Mouse (Mus musculus): ENCODE data around the gene Prkar1a. TPM values are rescaled to one million over a fixed set of nuclear protein-coding genes. Genes with fewer than 3 reads are reported as not detected.
"Not testable (repeated sequence)": the region's sequence is repeated elsewhere in the genome, so short reads cannot be mapped to it uniquely, and the experiment has no call there.

Prkar1a gene
- polyA plus RNA-seq, 1 experiment from 2014 or later = 435 TPM

DNA sequence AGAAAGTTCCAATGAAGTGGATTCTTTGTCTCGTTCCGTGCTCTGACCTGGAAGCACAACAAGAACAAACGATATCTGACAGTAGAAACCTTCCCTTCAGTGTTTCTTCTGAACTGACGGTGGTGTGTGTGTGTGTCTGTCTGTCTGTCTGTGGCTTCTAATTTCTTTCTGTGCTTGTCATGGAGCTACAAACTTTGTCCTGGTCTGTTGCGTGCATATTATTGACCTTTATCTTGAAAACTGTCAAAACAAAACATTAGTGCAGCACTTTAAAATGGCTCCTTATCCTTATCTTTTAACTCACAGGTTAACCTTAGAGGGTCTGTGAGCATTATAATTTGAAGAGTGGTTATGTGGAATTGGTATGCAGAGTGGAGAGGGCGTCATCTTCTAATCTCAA is 3.3 kb downstream of the Prkar1a start:
- peak overlapping the region; percentile 88 for H3K9ac ChIP-seq (ENCODE audit: low read depth, low read length)
- 24% methylated on average over 6 of the region's 6 CpGs for WGBS (ENCODE audit: insufficient replicate concordance)
- H3K4me3 ChIP-seq (ENCODE audit: low read depth, low read length) = peak overlapping the region; percentile 74
- no peaks in the 10 kb centered on the region for H3K27me3 ChIP-seq (ENCODE audit: control insufficient read depth, insufficient read depth, low read length)
- no peak for ATAC-seq (replicated peaks; ENCODE audit: insufficient number of reproducible peaks, low FRiP score, low TSS enrichment)
- peak overlapping the region; percentile 92 for H3K4me2 ChIP-seq
- H3K27ac ChIP-seq (ENCODE audit: low read depth, low read length) = peak overlapping the region; percentile 99; the same call in 1 of the 2 replicates
- no peaks in the 10 kb centered on the region for H3K9me3 ChIP-seq (replicated peaks; ENCODE audit: control insufficient read depth, low read length)
- peaks cover 40% of the 10 kb centered on the region for H3K4me1 ChIP-seq (ENCODE audit: control insufficient read depth, insufficient read depth, low read length)
- peaks cover 9% of the 10 kb centered on the region for H3K36me3 ChIP-seq (ENCODE audit: control insufficient read depth, insufficient read depth, low read length)

DNA sequence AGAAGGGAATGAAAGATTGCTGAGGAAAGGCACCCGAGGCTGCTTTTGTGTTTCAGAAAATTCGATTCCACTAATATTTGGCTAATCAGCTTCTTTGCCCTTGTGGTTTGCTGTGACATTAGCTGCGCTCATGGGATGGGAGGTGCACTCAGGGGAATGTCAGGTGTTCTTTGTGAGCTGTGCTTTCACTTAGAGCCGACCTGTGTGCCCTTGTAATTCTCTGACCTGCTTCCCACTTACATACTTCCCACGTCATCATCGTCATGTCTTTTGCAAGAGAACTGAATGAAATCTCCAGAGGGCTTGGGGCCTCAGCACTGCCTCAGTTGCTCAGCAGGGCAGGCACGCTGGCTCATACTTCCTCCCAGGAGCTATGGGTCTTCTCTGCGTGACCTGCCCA is 4.0 kb downstream of the Prkar1a start:
- peak overlapping the region; percentile 36; the same call in 1 of the 2 replicates for H3K9ac ChIP-seq (ENCODE audit: low read depth, low read length)
- H3K36me3 ChIP-seq (ENCODE audit: control insufficient read depth, insufficient read depth, low read length) = peaks cover 9% of the 10 kb centered on the region
- peak overlapping the region; percentile 74 for H3K4me3 ChIP-seq (ENCODE audit: low read depth, low read length)
- WGBS (ENCODE audit: insufficient replicate concordance) = 69% methylated on average over 8 of the region's 8 CpGs
- H3K27ac ChIP-seq (ENCODE audit: low read depth, low read length) = no peak overlapping the region
- no peaks in the 10 kb centered on the region for H3K27me3 ChIP-seq (ENCODE audit: control insufficient read depth, insufficient read depth, low read length)
- no peak for ATAC-seq (replicated peaks; ENCODE audit: insufficient number of reproducible peaks, low FRiP score, low TSS enrichment)
- peak overlapping the region; percentile 92 for H3K4me2 ChIP-seq
- H3K9me3 ChIP-seq (replicated peaks; ENCODE audit: control insufficient read depth, low read length) = no peaks in the 10 kb centered on the region
- H3K4me1 ChIP-seq (ENCODE audit: control insufficient read depth, insufficient read depth, low read length) = peaks cover 40% of the 10 kb centered on the region

DNA sequence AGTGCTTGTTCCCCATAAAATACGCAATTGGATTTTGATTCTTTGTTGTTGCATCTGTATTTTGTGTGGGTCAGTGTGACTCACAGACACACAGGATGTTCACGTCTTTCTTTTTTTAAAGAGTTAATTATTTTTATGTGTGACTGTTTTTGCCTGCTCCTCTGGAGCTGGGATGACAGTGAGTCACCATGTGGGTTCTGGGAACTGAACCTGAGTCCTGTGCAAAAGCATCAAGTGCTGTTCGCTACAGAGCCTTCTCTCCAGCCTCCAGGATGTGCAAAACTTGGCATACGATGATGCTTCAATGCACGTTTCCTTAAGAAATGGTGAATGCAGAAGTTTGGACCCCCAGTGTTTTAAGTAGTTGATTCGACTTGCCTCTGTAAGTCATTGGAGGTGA is 5.4 kb downstream of the Prkar1a start:
- 90% methylated on average over 6 of the region's 6 CpGs for WGBS (ENCODE audit: insufficient replicate concordance)
- no peak for ATAC-seq (replicated peaks; ENCODE audit: insufficient number of reproducible peaks, low FRiP score, low TSS enrichment)
- H3K27ac ChIP-seq (ENCODE audit: low read depth, low read length) = no peak overlapping the region
- peaks cover 9% of the 10 kb centered on the region for H3K36me3 ChIP-seq (ENCODE audit: control insufficient read depth, insufficient read depth, low read length)
- peaks cover 28% of the 10 kb centered on the region for H3K4me1 ChIP-seq (ENCODE audit: control insufficient read depth, insufficient read depth, low read length)
- H3K9me3 ChIP-seq (replicated peaks; ENCODE audit: control insufficient read depth, low read length) = no peaks in the 10 kb centered on the region
- H3K9ac ChIP-seq (ENCODE audit: low read depth, low read length) = no peak overlapping the region
- H3K27me3 ChIP-seq (ENCODE audit: control insufficient read depth, insufficient read depth, low read length) = no peaks in the 10 kb centered on the region
- H3K4me2 ChIP-seq = no peak overlapping the region
- H3K4me3 ChIP-seq (ENCODE audit: low read depth, low read length) = no peak overlapping the region

DNA sequence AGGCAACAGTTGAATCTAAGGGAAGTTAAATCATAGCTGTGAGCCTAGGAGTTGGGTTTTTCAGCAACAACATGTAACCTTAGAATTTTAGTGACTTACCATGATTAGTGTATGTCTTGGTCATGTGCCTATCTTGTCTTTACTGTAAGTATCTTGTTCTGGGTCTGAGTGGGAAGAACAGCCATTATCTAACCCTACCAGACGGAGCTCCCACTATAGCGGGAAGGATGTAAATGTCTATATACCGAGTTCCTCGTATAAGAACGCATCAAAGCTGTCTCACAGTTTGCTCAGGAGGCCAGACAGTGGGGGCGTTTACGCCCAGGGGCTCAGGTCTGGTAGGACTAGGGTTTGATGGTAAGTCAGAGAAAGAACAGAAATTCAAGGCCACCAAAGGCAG is 7.0 kb downstream of the Prkar1a start:
- Histone ChIP-seq H3K9me3 (replicated peaks; ENCODE audit: control insufficient read depth, low read length) (no peaks in the 10 kb centered on the region), H3K36me3 (ENCODE audit: control insufficient read depth, insufficient read depth, low read length) (peaks cover 17% of the 10 kb centered on the region), H3K27me3 (ENCODE audit: control insufficient read depth, insufficient read depth, low read length) (no peaks in the 10 kb centered on the region), H3K4me2 (no peak overlapping the region), H3K4me3 (ENCODE audit: low read depth, low read length) (no peak overlapping the region), H3K9ac (ENCODE audit: low read depth, low read length) (no peak overlapping the region), H3K4me1 (ENCODE audit: control insufficient read depth, insufficient read depth, low read length) (peaks cover 24% of the 10 kb centered on the region), H3K27ac (ENCODE audit: low read depth, low read length) (no peak overlapping the region)
- 78% methylated on average over 7 of the region's 7 CpGs for WGBS (ENCODE audit: insufficient replicate concordance)
- no peak for ATAC-seq (replicated peaks; ENCODE audit: insufficient number of reproducible peaks, low FRiP score, low TSS enrichment)

DNA sequence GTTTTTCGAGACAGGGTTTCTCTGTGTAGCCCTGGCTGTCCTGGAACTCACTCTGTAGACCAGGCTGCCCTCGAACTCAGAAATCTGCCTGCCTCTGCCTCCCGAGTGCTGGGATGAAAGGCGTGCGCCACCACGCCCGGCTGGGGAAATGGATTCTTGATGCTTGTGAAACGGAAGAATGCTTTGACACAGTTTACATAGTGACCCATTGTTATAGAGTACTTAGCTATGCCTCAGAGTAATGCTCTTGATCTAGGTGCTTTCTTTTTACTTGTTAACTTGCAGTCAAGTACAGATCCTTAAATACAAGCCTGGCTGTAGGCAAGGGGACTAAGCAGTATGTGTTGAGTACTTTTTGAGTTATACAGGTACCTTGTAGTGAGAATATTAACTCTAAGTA is 11.3 kb downstream of the Prkar1a start:
- not testable (repeated sequence) for ATAC-seq (replicated peaks; ENCODE audit: insufficient number of reproducible peaks, low FRiP score, low TSS enrichment)

DNA sequence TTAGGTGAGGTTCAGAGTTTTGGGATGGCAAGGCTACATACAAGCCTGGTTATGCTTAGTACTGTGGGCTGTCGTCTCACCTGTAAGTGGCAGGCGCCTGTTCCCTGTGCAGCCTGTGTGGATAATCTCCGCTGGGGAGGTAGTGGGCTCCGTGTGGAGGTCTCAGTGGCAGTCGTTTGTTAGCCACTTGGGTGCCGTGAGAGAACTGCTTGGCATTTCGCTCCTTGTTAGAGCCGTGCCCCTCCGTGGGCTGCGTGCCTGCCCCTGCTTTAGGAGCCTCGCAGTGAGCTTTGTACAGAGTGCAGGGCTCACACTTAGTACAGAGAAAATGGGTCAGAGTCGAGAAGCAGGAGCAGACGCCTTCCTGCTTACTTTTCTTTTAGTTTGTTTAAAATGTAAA is 15.1 kb downstream of the Prkar1a start:
- H3K4me3 ChIP-seq (ENCODE audit: low read depth, low read length) = no peak overlapping the region
- no peaks in the 10 kb centered on the region for H3K9me3 ChIP-seq (replicated peaks; ENCODE audit: control insufficient read depth, low read length)
- H3K36me3 ChIP-seq (ENCODE audit: control insufficient read depth, insufficient read depth, low read length) = peaks cover 57% of the 10 kb centered on the region
- no peak overlapping the region for H3K9ac ChIP-seq (ENCODE audit: low read depth, low read length)
- H3K27me3 ChIP-seq (ENCODE audit: control insufficient read depth, insufficient read depth, low read length) = no peaks in the 10 kb centered on the region
- ATAC-seq (replicated peaks; ENCODE audit: insufficient number of reproducible peaks, low FRiP score, low TSS enrichment) = no peak
- H3K27ac ChIP-seq (ENCODE audit: low read depth, low read length) = no peak overlapping the region
- 92% methylated on average over 13 of the region's 13 CpGs for WGBS (ENCODE audit: insufficient replicate concordance)
- H3K4me2 ChIP-seq = no peak overlapping the region
- H3K4me1 ChIP-seq (ENCODE audit: control insufficient read depth, insufficient read depth, low read length) = no peaks in the 10 kb centered on the region

More for the DNA sequence above, 11.3 kb downstream of the Prkar1a start:
- 90% methylated on average over 8 of the region's 8 CpGs for WGBS (ENCODE audit: insufficient replicate concordance)
- H3K27me3 ChIP-seq (ENCODE audit: control insufficient read depth, insufficient read depth, low read length); H3K27ac ChIP-seq (ENCODE audit: low read depth, low read length); H3K4me2 ChIP-seq; H3K9me3 ChIP-seq (replicated peaks; ENCODE audit: control insufficient read depth, low read length); H3K4me1 ChIP-seq (ENCODE audit: control insufficient read depth, insufficient read depth, low read length); H3K4me3 ChIP-seq (ENCODE audit: low read depth, low read length); H3K9ac ChIP-seq (ENCODE audit: low read depth, low read length): not testable (repeated sequence)
- peaks cover 37% of the 10 kb centered on the region for H3K36me3 ChIP-seq (ENCODE audit: control insufficient read depth, insufficient read depth, low read length)

DNA sequence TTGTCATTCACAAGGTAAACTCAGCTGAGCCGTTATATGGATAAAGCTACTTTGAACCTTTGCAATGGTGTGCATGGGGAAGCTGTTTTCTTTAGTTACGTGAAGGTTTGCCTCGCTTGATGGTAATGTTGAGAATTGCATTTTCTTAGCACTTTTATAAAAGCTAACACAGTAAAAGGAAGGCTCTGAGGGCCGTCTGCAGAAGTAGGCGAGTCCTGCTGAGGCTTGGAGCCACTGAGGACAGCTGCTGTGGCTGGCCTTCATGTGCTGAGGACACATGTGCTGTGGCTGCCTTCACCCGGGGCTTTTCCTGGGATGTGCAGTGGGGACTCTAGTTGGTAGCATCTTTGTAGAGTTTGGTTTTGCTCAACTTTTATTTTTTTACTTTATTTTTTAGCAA is 16.2 kb downstream of the Prkar1a start:
- no peak overlapping the region for H3K4me3 ChIP-seq (ENCODE audit: low read depth, low read length)
- no peaks in the 10 kb centered on the region for H3K4me1 ChIP-seq (ENCODE audit: control insufficient read depth, insufficient read depth, low read length)
- H3K27ac ChIP-seq (ENCODE audit: low read depth, low read length) = no peak overlapping the region
- no peak overlapping the region for H3K4me2 ChIP-seq
- H3K27me3 ChIP-seq (ENCODE audit: control insufficient read depth, insufficient read depth, low read length) = no peaks in the 10 kb centered on the region
- peaks cover 56% of the 10 kb centered on the region for H3K36me3 ChIP-seq (ENCODE audit: control insufficient read depth, insufficient read depth, low read length)
- 87% methylated on average over 6 of the region's 6 CpGs for WGBS (ENCODE audit: insufficient replicate concordance)
- no peaks in the 10 kb centered on the region for H3K9me3 ChIP-seq (replicated peaks; ENCODE audit: control insufficient read depth, low read length)
- no peak for ATAC-seq (replicated peaks; ENCODE audit: insufficient number of reproducible peaks, low FRiP score, low TSS enrichment)
- H3K9ac ChIP-seq (ENCODE audit: low read depth, low read length) = no peak overlapping the region

DNA sequence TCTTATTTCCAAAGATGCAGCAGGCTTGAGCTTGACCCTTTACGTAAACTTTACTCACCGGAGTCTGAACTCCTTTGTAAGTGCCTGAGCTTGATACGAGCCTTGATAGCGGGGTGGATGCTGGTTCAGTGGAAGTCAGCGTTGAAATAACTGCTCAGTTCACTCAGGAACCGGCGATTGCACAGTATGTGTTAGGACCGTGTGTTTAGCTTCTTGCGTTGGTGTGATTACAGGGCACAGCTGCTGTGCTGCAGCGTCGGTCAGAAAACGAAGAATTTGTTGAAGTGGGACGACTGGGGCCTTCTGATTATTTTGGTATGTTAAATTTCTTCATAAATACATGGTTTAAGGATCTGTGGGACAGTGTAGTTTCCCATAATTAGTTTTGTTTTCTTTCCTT is 17.2 kb downstream of the Prkar1a start:
- H3K4me3 ChIP-seq (ENCODE audit: low read depth, low read length) = no peak overlapping the region
- no peaks in the 10 kb centered on the region for H3K4me1 ChIP-seq (ENCODE audit: control insufficient read depth, insufficient read depth, low read length)
- H3K27ac ChIP-seq (ENCODE audit: low read depth, low read length) = no peak overlapping the region
- ATAC-seq (replicated peaks; ENCODE audit: insufficient number of reproducible peaks, low FRiP score, low TSS enrichment) = no peak
- no peak overlapping the region for H3K4me2 ChIP-seq
- H3K9me3 ChIP-seq (replicated peaks; ENCODE audit: control insufficient read depth, low read length) = no peaks in the 10 kb centered on the region
- H3K9ac ChIP-seq (ENCODE audit: low read depth, low read length) = no peak overlapping the region
- H3K27me3 ChIP-seq (ENCODE audit: control insufficient read depth, insufficient read depth, low read length) = no peaks in the 10 kb centered on the region
- H3K36me3 ChIP-seq (ENCODE audit: control insufficient read depth, insufficient read depth, low read length) = peaks cover 55% of the 10 kb centered on the region
- 93% methylated on average over 13 of the region's 13 CpGs for WGBS (ENCODE audit: insufficient replicate concordance)

DNA sequence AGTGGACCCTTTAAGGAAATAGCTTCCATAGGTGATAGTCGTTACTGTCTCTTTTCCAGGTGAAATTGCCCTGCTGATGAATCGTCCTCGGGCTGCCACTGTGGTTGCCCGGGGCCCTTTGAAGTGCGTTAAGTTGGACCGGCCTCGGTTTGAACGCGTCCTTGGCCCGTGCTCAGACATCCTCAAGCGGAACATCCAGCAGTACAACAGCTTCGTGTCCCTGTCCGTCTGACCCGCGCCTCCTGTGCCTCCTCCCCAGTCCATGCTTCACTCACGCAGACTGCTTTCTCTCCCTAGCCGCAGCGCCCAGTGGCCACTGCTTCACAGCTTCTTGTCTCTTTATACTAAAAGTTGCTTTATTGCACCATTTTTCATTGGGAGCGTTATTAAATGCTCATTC is 18.2 kb downstream of the Prkar1a start:
- H3K4me1 ChIP-seq (ENCODE audit: control insufficient read depth, insufficient read depth, low read length) = no peaks in the 10 kb centered on the region
- no peaks in the 10 kb centered on the region for H3K9me3 ChIP-seq (replicated peaks; ENCODE audit: control insufficient read depth, low read length)
- WGBS (ENCODE audit: insufficient replicate concordance) = 93% methylated on average over 19 of the region's 19 CpGs
- no peak for ATAC-seq (replicated peaks; ENCODE audit: insufficient number of reproducible peaks, low FRiP score, low TSS enrichment)
- no peak overlapping the region for H3K27ac ChIP-seq (ENCODE audit: low read depth, low read length)
- H3K27me3 ChIP-seq (ENCODE audit: control insufficient read depth, insufficient read depth, low read length) = no peaks in the 10 kb centered on the region
- H3K9ac ChIP-seq (ENCODE audit: low read depth, low read length) = no peak overlapping the region
- H3K36me3 ChIP-seq (ENCODE audit: control insufficient read depth, insufficient read depth, low read length) = peaks cover 50% of the 10 kb centered on the region
- H3K4me2 ChIP-seq = no peak overlapping the region
- no peak overlapping the region for H3K4me3 ChIP-seq (ENCODE audit: low read depth, low read length)

All from heart, embryonic 11.5 days (tissue).